Mouse (Mus musculus) G1E-ER4 (cell line): ENCODE measurements at regions not wholly inside any gene's neighbourhood (a gene's known extent, or its start where the extent isn't known, plus 50 kb on each side); places are given as distances from the start of the nearest gene placed in this dataset.

Experiments used
- GATA1 ChIP-seq: IDR thresholded peaks from one replicate; pipeline ENCODE4 v1.8.0; 2012; ENCODE audit warnings: low read length, inconsistent platforms

- TF ChIP-seq GATA1: no peak
Measured at GRCm38 (mm10) chr15:36928678-36929077, 78.9 kb downstream of the Zfp706 start.

DNA sequence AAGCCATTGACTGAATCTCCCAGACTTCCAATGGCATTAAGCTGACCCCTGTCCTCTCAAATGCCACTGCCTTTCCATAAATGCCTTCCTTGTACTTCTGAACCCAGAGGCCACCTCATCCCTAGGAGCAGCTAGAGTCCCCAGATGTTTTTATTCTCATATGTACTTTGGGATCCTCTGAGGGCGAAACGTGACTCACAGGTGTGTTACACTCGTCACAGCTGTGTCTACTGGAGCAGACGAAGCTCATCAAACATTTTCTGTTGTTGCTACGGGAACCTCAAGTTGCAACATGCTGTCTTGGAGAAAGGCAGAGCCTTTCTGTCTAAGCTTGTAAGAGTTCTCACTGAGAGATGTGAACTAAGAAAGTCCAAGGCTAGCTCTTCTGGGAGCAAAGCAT lies 80.1 kb downstream of the Zfp706 start:
- TF ChIP-seq GATA1: no peak

DNA sequence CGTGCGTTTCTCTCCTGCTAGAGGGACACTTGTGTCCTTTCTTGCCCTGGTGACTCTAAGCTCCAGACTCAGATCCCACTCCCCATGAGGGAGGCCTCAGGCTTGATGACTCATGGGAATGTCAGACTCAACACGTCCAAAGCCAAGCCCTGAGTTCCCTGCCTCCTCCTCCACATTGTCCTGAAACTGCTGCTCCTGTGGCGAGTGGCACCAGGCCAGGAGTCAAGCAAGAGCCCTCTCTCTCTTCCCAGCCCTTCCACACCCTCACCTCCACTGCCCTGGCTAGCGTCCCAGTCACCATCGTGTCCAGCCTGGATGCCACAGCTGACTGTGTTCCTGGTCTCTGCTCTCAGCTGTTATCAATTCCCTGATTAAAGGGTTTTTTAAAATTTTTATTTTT lies 83.4 kb downstream of the Zfp706 start:
- no peak for TF ChIP-seq GATA1

DNA sequence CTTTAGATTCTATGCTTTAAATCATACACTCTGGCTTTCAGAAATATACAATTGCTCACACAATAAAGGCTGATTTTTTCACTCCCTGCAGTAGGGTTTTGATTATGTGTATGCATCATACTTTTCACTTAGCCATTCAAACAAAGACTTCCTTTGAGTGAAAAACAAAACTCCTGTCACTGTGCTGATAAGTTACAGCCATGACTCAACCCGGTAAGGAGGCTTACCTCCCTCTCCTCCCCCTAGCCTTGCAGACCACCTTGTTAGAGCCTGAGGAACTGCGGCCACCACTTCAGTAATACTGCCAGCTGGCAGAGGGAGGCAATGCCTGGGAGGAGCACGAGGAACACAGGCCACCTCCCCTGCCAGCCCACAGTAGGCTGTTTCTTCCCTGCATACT lies 86.2 kb downstream of the Zfp706 start:
- no peak for TF ChIP-seq GATA1

DNA sequence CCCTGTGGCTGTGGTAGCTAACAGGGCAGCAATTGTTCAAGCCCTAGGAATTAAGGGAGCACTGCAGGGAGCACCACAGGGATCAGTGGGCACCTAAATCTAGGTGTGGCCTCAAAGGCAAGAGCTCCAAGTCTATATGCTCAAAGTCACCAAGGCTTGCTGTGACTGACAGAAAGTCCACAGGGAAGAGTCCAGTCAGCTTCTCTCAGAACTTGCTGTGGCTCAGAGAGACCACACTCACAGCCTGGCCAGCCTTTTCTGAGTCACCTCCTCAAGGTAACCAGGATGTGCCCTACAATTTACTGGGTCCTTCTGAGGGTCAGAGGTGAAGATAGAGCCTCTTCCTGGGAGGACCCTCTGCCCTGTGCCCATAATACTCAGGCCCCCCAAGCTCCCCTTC lies 86.7 kb downstream of the Zfp706 start:
- TF ChIP-seq GATA1: no peak

DNA sequence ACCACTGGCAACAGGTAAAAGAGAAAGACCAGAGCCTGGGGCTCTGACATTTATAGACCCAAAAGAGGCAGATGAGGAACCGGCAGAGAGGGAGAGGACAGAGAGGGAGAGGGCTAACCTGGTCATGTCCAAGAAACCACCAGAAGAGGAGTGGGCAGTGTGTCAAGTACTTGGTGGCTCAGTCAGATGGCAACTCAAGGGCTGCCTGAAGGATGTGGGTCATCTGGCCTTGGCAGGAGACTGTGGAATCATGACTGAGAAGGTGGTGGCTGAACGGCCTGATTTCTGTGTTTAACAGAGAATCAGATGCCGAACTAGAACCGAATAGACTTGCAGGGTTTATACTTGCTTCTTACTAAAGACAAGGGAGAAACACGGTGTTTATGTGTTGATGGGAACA lies 87.9 kb downstream of the Zfp706 start:
- no peak for TF ChIP-seq GATA1

DNA sequence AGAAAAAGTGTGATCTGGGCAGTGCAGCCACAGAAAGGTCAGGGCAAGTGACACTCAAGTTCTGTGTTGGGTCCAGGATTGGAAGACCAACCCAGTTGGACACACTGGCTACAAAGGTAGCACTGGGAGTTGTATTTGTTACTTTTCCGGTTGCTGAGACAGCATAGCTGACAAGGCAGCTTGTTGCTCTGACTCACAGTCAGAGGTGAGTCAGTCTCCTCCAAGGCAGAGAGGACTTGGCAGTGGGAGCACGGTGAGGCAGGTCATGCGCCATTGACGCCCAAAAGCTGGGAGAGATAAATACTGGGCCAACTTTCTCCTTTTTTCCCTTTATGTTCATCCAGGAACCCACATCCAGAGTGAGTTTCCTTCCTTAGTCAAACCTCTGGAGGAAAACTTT lies 88.4 kb downstream of the Zfp706 start:
- no peak for TF ChIP-seq GATA1

DNA sequence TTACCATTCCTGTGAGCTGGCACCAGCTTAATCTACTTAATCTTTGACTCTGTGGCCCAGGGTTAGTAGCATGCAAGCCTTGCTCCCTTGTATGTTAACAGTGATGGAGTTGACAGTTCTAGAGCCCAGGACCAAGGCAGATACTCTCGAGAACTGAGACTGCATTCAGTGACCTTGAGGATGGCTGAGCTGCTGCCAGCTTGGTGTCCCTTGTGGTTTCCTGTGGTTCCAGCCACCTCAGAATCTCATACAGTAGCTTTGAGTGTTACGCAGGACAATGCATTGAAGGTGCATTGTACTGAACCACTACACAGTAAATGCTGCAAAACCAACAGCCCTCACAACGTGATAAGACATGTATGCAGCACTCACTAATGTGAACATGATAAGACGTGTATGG lies 90.6 kb downstream of the Zfp706 start:
- TF ChIP-seq GATA1: no peak

DNA sequence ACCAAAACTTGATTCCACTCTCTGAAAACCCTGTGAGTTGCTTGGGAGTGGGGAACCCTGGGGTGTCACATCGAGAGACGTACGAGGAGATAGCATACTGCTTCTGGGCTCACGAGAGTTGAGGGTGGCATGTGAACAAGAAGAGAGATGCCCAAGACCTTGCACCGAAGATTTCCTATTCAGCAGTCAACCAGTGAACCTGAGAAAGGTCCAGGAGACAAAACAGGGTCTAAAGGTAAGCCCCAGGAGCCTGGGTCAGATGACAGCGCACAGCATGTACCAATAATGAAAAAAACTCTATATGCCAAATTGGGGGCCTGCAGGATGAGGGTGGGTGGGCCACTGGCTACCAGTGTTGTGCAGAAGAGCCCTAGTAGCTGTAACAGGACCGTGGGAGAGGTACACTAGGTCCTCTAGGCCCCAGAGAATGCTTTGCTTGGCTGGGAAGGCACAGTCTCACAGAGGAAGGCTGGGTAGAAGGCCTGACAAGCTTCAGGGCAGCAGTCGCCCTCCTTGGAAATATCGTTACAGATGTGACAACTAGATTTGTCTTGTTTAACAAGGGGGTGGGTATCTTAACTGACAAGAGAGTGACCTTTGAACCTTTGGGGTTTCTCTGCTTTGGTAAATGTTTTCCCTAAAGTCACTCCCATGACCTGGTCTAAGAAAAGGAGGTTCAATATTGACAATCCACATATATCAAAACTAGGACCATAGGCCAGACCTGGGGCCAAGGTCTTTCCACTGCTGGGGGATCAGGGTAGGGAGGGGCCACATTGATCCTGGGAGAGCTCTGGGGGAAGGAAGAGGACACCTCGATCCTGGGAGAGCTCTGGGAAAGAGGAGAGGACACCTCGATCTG lies 93.1 kb downstream of the Zfp706 start:
- TF ChIP-seq GATA1: no peak

DNA sequence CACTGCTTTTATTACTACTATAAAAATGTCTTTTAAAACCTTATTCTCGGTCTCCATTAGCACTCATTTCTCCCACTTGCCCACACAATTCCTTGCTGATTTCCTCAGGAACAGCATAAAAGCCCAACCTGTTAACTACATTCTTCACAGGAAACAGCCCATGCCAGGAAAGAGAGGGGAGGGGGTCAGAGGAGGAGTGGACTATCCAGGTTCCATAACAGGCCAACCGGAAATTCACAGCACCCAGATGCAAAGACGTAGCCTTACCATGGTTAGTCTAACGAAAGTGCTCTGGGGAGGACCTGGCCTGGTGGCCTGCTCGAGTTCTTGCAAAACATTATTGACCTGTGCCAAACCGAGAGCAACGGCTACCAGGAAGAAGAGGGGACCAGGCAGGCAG lies 94.3 kb downstream of the Zfp706 start:
- TF ChIP-seq GATA1: no peak

DNA sequence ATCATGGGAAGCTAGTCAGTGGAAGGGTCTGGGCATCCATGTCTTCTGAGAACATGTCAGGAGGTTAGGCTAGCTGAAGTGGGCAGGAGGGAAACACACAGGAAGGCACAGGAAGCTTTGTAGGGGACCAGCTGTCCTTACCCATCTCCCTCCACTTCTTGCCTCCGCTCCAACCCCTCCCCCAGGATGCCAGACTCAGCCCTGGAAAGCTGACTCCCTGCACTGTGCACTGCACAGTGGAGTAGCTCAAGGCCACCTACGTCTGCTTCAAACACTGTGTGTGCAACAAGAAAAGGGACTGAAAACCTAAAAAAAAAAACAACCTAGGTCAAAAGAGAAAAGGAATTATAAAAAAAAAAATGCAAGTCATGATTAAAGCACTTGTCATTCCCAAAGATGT lies 97.3 kb downstream of the Zfp706 start:
- TF ChIP-seq GATA1: no peak

- TF ChIP-seq GATA1: no peak
Measured at GRCm38 (mm10) chr15:36909494-36909893, 98.1 kb downstream of the Zfp706 start.

- TF ChIP-seq GATA1: no peak
Measured at GRCm38 (mm10) chr15:36906789-36907188, 100.8 kb downstream of the Zfp706 start.

DNA sequence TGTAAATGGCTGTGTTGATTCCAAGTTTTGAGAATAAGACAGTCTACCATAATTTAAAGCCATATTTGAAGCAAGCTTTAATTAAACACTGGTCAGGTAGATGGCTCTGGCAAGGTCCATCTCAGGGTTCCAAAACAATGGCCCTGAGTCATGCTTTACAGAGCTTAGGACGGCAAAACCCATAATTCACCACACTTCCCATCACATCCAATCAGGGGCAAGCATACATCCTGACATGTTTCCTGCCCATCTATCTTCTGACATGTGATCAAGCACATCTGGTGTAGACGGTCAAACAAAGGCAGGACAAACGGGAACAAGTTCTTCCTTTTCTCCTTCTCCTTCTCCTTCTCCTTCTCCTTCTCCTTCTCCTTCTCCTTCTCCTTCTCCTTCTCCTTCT lies 101.5 kb downstream of the Zfp706 start:
- TF ChIP-seq GATA1: no peak

- TF ChIP-seq GATA1: no peak
Measured at GRCm38 (mm10) chr15:36903922-36904321, 103.7 kb downstream of the Zfp706 start.

DNA sequence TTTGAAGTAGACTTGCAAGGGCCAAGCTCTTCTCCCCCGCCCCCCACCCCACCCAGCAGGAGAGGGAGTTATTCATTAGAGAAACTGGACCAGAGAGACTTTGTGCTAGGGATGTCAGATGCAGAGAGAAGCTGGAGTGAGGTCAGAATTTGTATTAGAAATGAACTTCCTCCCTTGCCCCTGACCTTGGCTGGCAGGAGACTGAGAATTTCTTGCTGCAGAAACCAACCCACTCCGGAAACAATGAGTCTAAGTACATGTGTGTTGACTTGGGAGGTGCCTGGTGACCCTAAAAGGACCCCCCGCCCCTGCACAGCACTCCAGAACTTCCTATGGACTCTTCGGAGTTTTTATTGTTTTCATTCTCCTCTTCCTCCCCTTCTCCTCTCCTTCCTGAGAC lies 104.3 kb downstream of the Zfp706 start:
- TF ChIP-seq GATA1: no peak

- no peak for TF ChIP-seq GATA1
Measured at GRCm38 (mm10) chr15:36901830-36902285, 105.7 kb downstream of the Zfp706 start.
